Mouse (Mus musculus): ENCODE results near the gene AC140267.1.

AC140267.1 gene

DNA sequence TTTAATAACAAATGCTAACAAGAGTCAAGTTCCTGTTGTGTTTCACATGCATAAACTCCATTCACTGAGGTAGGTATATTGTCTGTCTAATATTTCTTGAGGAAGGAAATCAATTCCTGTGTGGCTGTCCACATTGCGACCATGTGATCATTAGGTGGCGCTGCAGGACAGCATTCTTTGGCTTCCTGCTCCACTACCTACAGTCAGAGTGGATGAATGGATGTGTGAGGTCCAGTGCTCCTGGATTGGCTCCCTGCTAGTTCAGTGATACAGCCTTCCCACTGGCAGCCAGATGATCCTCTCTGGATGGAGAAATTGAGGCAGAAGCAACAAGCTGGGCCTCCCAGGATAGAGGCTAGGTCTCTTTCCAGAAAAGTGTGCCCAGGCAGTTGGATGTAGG is 30.6 kb downstream of the AC140267.1 start:
- DNase-seq: peak; percentile 86

DNA sequence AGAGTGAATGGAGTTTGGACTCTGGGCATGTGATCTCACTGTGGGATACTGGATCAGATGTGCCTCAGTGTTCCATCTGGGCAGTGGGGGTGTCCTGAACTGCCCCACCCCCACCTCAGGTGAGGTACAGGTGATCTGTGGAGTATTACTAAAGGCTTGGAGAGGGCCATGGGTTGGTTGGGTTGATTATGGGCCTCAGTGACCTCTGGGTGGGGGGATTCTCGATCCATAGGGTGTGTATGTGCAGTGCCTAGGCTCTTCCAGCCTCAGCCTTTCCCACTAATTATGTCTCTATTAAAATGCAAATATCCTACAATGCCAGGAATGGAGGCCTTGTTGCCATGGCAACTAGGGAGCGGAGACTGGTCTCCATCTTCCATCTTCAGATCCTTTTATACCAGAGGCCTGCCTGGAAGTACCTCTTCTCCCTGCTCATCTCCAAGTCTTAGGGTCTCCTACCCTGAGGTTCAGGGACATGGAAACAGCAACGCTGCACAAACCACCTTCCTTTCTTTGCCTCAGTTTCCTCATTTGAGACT is 36.3 kb downstream of the AC140267.1 start:
- DNase-seq: no peak

DNA sequence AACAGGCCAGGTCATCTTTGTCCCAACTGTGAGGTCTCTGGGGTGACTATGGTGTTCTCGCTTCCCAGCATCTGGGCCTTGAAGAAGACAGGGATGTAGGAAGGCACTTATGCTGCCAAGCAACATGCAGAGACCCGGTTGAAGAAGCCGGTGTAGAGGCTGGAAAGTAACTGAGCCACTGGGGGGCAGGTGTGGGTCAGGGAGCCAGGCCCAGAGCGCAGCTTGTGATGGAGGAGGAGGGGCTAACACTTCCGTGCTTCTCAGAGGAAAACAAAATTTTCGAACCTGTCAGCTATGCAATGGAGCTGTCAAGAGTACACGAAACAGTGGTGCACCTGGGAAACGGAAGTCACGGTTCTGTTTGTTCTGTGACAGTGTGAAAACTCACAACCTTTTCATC is 41.5 kb downstream of the AC140267.1 start:
- DNase-seq: no peak

DNA sequence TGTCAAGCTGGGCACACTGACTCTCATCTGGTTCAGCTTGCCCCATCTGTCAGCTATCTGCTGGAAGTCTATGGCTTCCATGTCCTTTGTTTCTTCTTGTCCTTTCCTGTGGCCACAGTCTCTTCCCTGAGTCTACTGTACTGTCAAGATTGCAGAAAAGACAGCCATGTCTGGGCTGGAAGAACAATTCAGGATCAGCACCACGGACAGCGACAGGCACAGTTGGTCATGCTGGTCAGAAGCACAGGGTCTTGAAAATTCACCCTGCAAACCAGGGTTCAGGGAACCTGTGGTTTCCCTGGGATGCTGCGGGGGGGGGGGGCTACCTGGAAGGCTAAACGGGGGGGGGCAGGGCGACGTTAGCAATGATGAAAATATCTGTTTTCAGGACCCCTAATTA is 42.0 kb downstream of the AC140267.1 start:
- DNase-seq: peak; percentile 82

DNA sequence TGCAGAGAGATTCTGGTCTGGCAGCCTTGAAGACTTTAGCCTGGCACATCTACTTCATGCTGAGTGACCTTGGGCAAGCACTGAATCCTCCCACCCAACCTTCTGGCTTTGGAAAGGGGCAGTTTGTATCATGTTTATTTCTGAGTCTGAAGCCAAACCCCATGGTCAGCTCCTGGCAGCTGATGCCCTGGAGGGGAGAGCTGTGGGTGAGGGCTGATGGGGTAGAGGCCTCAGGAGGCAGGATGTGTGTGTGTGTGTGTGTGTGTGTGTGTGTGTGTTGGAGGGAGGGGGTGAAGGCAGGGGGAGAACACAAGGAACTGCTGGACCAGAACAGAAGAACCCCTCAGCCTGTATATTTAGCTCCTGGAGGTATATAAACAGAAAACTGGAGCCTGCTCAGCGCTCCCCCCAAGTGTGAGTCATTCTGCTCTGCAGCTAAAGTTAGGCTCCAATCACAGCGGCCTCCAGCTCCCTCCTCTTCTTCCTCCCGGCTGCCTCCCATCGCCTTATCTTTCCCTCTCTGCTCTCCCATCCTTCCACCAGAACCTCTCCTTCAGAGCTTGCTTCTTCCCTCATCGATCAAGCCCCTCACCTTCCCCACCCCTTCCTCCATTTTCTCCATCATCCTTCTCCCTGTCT is 42.6 kb downstream of the AC140267.1 start:
- DNase-seq: no peak

DNA sequence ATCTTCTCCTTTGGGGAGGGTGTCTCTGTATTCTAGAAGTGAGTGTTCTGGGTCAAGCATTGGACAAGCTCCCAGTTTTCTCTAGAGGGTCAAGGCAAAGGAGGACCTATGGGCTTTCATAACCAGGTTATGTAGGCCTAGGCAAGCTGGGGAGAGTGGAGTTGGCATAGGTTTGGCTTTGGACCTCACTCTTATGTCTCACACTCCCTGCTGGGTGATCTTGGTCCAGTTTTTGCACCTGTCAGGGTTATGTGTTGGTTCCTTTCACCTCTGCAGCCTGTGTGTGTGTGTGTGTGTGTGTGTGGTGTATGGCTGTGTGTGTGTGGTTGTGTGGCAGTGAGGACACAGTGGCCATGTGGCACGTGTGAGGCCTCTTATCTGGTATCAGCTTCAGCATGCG is 43.4 kb downstream of the AC140267.1 start:
- DNase-seq: no peak

DNA sequence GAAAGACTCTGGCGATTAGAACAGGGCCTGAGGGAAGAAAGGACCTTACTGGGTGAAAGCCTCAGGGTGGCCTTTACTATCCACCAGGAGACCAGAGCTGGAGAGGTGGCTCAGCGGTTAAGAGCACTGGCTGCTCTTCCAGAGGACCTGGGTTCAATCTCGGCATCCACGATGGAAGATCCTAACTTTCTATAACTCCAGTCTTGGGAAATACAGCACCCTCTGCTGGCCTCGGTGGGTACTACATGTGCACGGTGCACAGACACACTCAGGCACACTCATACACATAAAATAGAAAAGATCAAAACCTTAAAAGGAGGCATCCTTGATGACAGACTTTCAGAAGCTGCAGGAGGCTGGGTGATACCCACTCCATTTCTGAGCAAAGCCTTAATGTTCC is 45.0 kb downstream of the AC140267.1 start:
- peak; percentile 53 for DNase-seq

Data from embryo, embryonic 11 days (tissue).